Mouse (Mus musculus) urinary bladder, adult 2 months (tissue): ENCODE data around the gene Nrbf2. TPM values are rescaled to one million over a fixed set of nuclear protein-coding genes. Genes with fewer than 3 reads are reported as not detected.

Experiments
- DNase-seq: peaks from one replicate; pipeline ENCODE4 v3.0.0; 2022; ENCODE audit warnings: low spot score
- polyA plus RNA-seq: library from polyadenylated mRNA; depleted of rRNA; stranded (reverse); fragments of >200 nt; gene quantifications from 2 replicates; pipeline ENCODE4 v1.2.3, GENCODE M21; 2012

The Nrbf2 gene
- polyA plus RNA-seq, 1 experiment, result 22.2 TPM

- DNase-seq, result no peak
These were observed 10.2 kb upstream of the Nrbf2 start for GRCm38 (mm10) chr10:67295331-67295730.

GRCm38 (mm10) chr10:67291087-67291486, 6.0 kb upstream of the Nrbf2 start:
- no peak for DNase-seq

- DNase-seq, result no peak
These were observed 5.5 kb upstream of the Nrbf2 start for GRCm38 (mm10) chr10:67290622-67291021.

GRCm38 (mm10) chr10:67287877-67288276, 2.8 kb upstream of the Nrbf2 start:
- peak; percentile 49 for DNase-seq

- no peak for DNase-seq
These were observed 337 bp downstream of the Nrbf2 start for GRCm38 (mm10) chr10:67284761-67285175.

GRCm38 (mm10) chr10:67284311-67284710, 794 bp downstream of the Nrbf2 start:
- DNase-seq, result no peak

GRCm38 (mm10) chr10:67283516-67283915, 1.6 kb downstream of the Nrbf2 start:
- no peak for DNase-seq

- DNase-seq, result no peak
These were observed 2.6 kb downstream of the Nrbf2 start for GRCm38 (mm10) chr10:67282531-67282930.

GRCm38 (mm10) chr10:67281852-67282251, 3.3 kb downstream of the Nrbf2 start:
- DNase-seq, result no peak

GRCm38 (mm10) chr10:67275916-67276315, 9.2 kb downstream of the Nrbf2 start:
- DNase-seq, result no peak

GRCm38 (mm10) chr10:67264852-67265251, 20.3 kb downstream of the Nrbf2 start:
- DNase-seq, result no peak

- no peak for DNase-seq
These were observed 32.0 kb downstream of the Nrbf2 start for GRCm38 (mm10) chr10:67253115-67253514.

- no peak for DNase-seq
These were observed 32.8 kb downstream of the Nrbf2 start for GRCm38 (mm10) chr10:67252353-67252752.

- DNase-seq, result no peak
These were observed 34.3 kb downstream of the Nrbf2 start for GRCm38 (mm10) chr10:67250846-67251245.

- DNase-seq, result no peak
These were observed 35.6 kb downstream of the Nrbf2 start for GRCm38 (mm10) chr10:67249486-67249885.

- no peak for DNase-seq
These were observed 38.0 kb downstream of the Nrbf2 start for GRCm38 (mm10) chr10:67247145-67247544.

GRCm38 (mm10) chr10:67230439-67230838, 54.7 kb downstream of the Nrbf2 start:
- no peak for DNase-seq

- no peak for DNase-seq
These were observed 58.6 kb downstream of the Nrbf2 start for GRCm38 (mm10) chr10:67226543-67226942.

GRCm38 (mm10) chr10:67226109-67226508, 59.0 kb downstream of the Nrbf2 start:
- DNase-seq, result no peak

GRCm38 (mm10) chr10:67225528-67225927, 59.6 kb downstream of the Nrbf2 start:
- no peak for DNase-seq

- DNase-seq, result no peak
These were observed 61.2 kb downstream of the Nrbf2 start for GRCm38 (mm10) chr10:67223942-67224341.

- no peak for DNase-seq
These were observed 63.8 kb downstream of the Nrbf2 start for GRCm38 (mm10) chr10:67221284-67221683.

- no peak for DNase-seq
These were observed 64.9 kb downstream of the Nrbf2 start for GRCm38 (mm10) chr10:67220251-67220650.

- DNase-seq, result no peak
These were observed 66.1 kb downstream of the Nrbf2 start for GRCm38 (mm10) chr10:67218873-67219565.
